Mouse (Mus musculus) CH12.LX (cell line): ENCODE measurements at regions not wholly inside any gene's neighbourhood (a gene's known extent, or its start where the extent isn't known, plus 50 kb on each side); places are given as distances from the start of the nearest gene placed in this dataset.

Experiments used
- CTCF ChIP-seq, 2 experiments: IDR thresholded peaks in 1 of 2; conservative IDR thresholded peaks in 1 of 2; 2 replicates each; pipeline ENCODE4 v1.5.1; 2011 to 2012; ENCODE audit warnings: low read depth in 2 of 2, low read length in 2 of 2, improper control_type of control experiment in 1 of 2, inconsistent platforms in 1 of 2, mild to moderate bottlenecking in 1 of 2, moderate library complexity in 1 of 2
- JUN ChIP-seq: IDR thresholded peaks from 2 replicates; pipeline ENCODE4 v1.6.1; 2011; ENCODE audit warnings: low read depth, mild to moderate bottlenecking, low read length, improper control_type of control experiment, moderate library complexity; ENCODE audit not compliant: insufficient read depth
- KAT2A ChIP-seq: IDR thresholded peaks from 2 replicates; pipeline ENCODE4 v1.6.1; 2012; ENCODE audit warnings: low read length, improper control_type of control experiment, inconsistent platforms; ENCODE audit not compliant: insufficient replicate concordance
- MEF2A ChIP-seq: IDR thresholded peaks from 2 replicates; pipeline ENCODE4 v1.6.1; 2014; ENCODE audit warnings: low read depth, mild to moderate bottlenecking, inconsistent platforms, low read length, improper control_type of control experiment, borderline replicate concordance
- NELFE ChIP-seq: IDR thresholded peaks from 2 replicates; pipeline ENCODE4 v1.6.1; 2011; ENCODE audit warnings: low read depth, low read length, improper control_type of control experiment
- POLR2A ChIP-seq: IDR thresholded peaks from 2 replicates; pipeline ENCODE4 v1.6.1; 2011; ENCODE audit warnings: low read depth, mild to moderate bottlenecking, improper control_type of control experiment, low read length
- UBTF ChIP-seq: IDR thresholded peaks from 2 replicates; pipeline ENCODE4 v1.6.1; 2012; ENCODE audit warnings: low read depth, mild to moderate bottlenecking, inconsistent platforms, low read length, improper control_type of control experiment, moderate library complexity
- USF1 ChIP-seq: IDR thresholded peaks from 2 replicates; pipeline ENCODE4 v1.6.1; 2014; ENCODE audit warnings: low read depth, mild to moderate bottlenecking, inconsistent platforms, low read length, improper control_type of control experiment

DNA sequence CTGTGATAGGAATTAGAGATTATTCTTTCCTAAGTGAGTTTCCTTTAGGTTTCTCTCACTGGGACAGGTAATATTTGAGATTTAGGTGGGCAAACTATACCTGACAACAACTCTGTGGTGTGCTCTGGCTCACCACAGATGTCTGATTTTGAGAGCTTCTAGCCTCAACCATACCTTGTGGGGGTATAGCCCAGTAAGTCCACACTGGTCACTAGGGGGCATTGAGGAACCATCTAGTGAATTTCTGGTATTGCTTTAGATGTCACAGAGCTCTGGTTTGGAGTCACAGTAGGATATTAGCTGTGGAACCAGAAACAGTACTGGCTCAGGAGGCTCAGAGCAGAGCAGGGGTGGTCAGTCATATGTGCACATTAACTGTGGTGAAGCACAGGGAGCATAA lies 91.5 kb upstream of the 2210010C04Rik start:
- TF ChIP-seq USF1 (no peak), NELFE (no peak), POLR2A (no peak), KAT2A (no peak), CTCF (conservative IDR thresholded peaks at IDR 0.05 in 1 of 2, IDR thresholded peaks at IDR 0.05 in 1 of 2; ENCODE audit: low read depth in 2 of 2, low read length in 2 of 2) (no peak), UBTF (no peak), MEF2A (no peak), JUN (no peak)
